Mouse (Mus musculus) myocyte (in vitro differentiated cells): Measurements from ENCODE around the gene Gpr37l1. TPM values are rescaled to one million over a fixed set of nuclear protein-coding genes. Genes with fewer than 3 reads are reported as not detected.
"Not testable (repeated sequence)": the region's sequence is repeated elsewhere in the genome, so short reads cannot be mapped to it uniquely, and the experiment has no call there.

Experiments used
- H3K27me3 ChIP-seq: one replicate; pipeline ENCODE4 v1.6.1; 2011; ENCODE audit not compliant: control insufficient read depth, insufficient read depth, insufficient read length
- H3K36me3 ChIP-seq: one replicate; pipeline ENCODE4 v1.6.1; 2011; ENCODE audit not compliant: control insufficient read depth, insufficient read depth
- H3K4me2 ChIP-seq: one replicate; pipeline ENCODE4 v1.6.1; 2011; ENCODE audit warnings: low read depth, control low read depth
- H3K4me3 ChIP-seq: one replicate; pipeline ENCODE4 v1.5.1; 2011; ENCODE audit warnings: mild to moderate bottlenecking, control low read depth, moderate library complexity
- H3K79me2 ChIP-seq: one replicate; pipeline ENCODE4 v1.6.1; 2011; ENCODE audit not compliant: control insufficient read depth, insufficient read depth
- H3ac ChIP-seq: one replicate; pipeline ENCODE4 v1.6.1; 2011; ENCODE audit not compliant: control insufficient read depth, insufficient read length
- CEBPB ChIP-seq: IDR thresholded peaks from 2 replicates; pipeline ENCODE4 v1.6.1; 2011; ENCODE audit warnings: mild to moderate bottlenecking, moderate library complexity; ENCODE audit not compliant: poor library complexity, insufficient read depth, severe bottlenecking
- E2F4 ChIP-seq: IDR thresholded peaks from one replicate; pipeline ENCODE4 v1.6.1; 2011; ENCODE audit warnings: mild to moderate bottlenecking, control low read depth, moderate library complexity; ENCODE audit not compliant: insufficient read depth
- MAX ChIP-seq: IDR thresholded peaks from one replicate; pipeline ENCODE4 v1.6.1; 2011; ENCODE audit warnings: low read depth, mild to moderate bottlenecking, control low read depth
- MYOD1 ChIP-seq, 3 experiments: IDR thresholded peaks; one replicate each; pipeline ENCODE4 v1.6.1; 2011; ENCODE audit warnings: control low read depth in 2 of 3, low read depth in 2 of 3, mild to moderate bottlenecking in 2 of 3, moderate library complexity in 1 of 3; ENCODE audit not compliant: insufficient read length in 2 of 3, control insufficient read depth in 1 of 3
- MYOG ChIP-seq, 3 experiments: IDR thresholded peaks; one replicate each; pipeline ENCODE4 v1.6.1; 2011; ENCODE audit warnings: control low read depth in 2 of 3, low read depth in 2 of 3, mild to moderate bottlenecking in 2 of 3; ENCODE audit not compliant: insufficient read length in 2 of 3, control insufficient read depth in 1 of 3, insufficient read depth in 1 of 3
- POLR2A ChIP-seq: IDR thresholded peaks from one replicate; pipeline ENCODE4 v1.6.1; 2011; ENCODE audit warnings: low read depth, mild to moderate bottlenecking, control low read depth, moderate library complexity; ENCODE audit not compliant: insufficient read length
- POLR2AphosphoS2 ChIP-seq: IDR thresholded peaks from one replicate; pipeline ENCODE4 v1.6.1; 2011; ENCODE audit warnings: low read depth, control low read depth; ENCODE audit not compliant: insufficient read length
- REST ChIP-seq: IDR thresholded peaks from one replicate; pipeline ENCODE4 v1.6.1; 2011; ENCODE audit warnings: mild to moderate bottlenecking, control low read depth, moderate library complexity; ENCODE audit not compliant: insufficient read depth, insufficient read length
- SRF ChIP-seq: IDR thresholded peaks from one replicate; pipeline ENCODE4 v1.6.1; 2011; ENCODE audit warnings: low read depth; ENCODE audit not compliant: control insufficient read depth, insufficient read length
- TCF12 ChIP-seq: IDR thresholded peaks from one replicate; pipeline ENCODE4 v1.6.1; 2011; ENCODE audit warnings: mild to moderate bottlenecking, control low read depth; ENCODE audit not compliant: poor library complexity, insufficient read depth, severe bottlenecking
- TCF3 ChIP-seq: IDR thresholded peaks from one replicate; pipeline ENCODE4 v1.6.1; 2011; ENCODE audit warnings: low read depth, control low read depth; ENCODE audit not compliant: insufficient read length
- USF1 ChIP-seq: IDR thresholded peaks from one replicate; pipeline ENCODE4 v1.6.1; 2011; ENCODE audit warnings: low read depth, mild to moderate bottlenecking, control low read depth, moderate library complexity
- polyA plus RNA-seq: library from polyadenylated mRNA; unstranded; fragments of >200 nt; fragmentation: generic; extraction: Trizol; gene quantifications from one replicate; pipeline ENCODE4 v1.2.1, GENCODE M21; 2012; ENCODE audit warnings: missing spikeins

Gpr37l1 gene
- polyA plus RNA-seq, 1 experiment = 0.07 TPM

DNA sequence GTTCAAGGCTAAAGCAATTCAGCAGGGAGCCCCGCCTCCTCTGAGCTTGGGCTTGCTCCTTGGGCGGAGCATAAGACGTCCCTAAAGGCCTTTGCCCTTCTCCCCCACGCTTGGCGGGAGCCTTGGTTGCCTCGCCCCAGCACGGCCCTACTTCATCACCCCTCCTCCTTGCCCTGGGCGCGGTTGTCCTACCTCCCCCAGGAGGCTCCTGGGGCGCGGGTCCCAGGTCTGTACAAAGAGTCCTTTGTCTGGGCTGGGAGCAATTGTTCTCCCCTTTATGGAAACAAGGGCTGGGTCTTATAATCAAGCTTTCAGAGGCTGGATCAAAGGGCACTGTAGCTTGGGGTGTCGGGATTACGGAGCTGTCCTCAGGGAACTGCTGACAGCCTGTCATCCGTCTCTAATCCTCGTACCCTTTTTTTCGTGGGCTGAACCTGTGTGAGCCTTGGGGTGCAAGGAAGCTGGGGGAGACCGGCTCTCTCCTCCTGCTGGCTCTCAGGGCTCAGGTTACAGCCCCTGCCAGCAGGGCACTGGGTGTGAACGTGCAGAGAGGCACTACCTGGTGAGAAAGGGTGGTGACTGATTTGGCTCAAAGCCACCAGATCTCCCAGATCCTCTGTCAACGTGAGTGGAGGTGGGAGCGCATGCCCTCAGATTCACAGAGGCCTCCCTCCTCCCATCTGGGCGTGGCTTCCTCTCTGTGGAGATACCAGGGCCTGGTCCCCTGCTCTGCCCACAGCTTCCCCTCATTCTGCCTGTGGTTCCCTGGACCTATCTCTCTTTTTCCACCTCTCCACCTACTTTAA is 31.7 kb upstream of the Gpr37l1 start:
- H3K36me3 ChIP-seq = no peaks in the 10 kb centered on the region
- no peaks in the 10 kb centered on the region for H3K27me3 ChIP-seq
- H3ac ChIP-seq = no peak overlapping the region
- H3K79me2 ChIP-seq = no peaks in the 10 kb centered on the region
- no peak for TF ChIP-seq REST
- TF ChIP-seq TCF12 = no peak
- TF ChIP-seq E2F4 = no peak
- TF ChIP-seq POLR2AphosphoS2 = no peak
- TF ChIP-seq MAX = no peak
- no peak for TF ChIP-seq USF1
- no peak for TF ChIP-seq SRF
- no peak for TF ChIP-seq POLR2A
- TF ChIP-seq CEBPB = no peak
- no peak for TF ChIP-seq MYOD1 (IDR thresholded peaks at IDR 0.05; ENCODE audit: control insufficient read depth in 1 of 3, insufficient read length in 2 of 3, low read depth in 2 of 3)
- TF ChIP-seq TCF3 = no peak
- no peak for TF ChIP-seq MYOG (IDR thresholded peaks at IDR 0.05; ENCODE audit: control insufficient read depth in 1 of 3, insufficient read depth in 1 of 3, insufficient read length in 2 of 3, low read depth in 2 of 3)
- H3K4me2 ChIP-seq = no peak overlapping the region
- no peak overlapping the region for H3K4me3 ChIP-seq

DNA sequence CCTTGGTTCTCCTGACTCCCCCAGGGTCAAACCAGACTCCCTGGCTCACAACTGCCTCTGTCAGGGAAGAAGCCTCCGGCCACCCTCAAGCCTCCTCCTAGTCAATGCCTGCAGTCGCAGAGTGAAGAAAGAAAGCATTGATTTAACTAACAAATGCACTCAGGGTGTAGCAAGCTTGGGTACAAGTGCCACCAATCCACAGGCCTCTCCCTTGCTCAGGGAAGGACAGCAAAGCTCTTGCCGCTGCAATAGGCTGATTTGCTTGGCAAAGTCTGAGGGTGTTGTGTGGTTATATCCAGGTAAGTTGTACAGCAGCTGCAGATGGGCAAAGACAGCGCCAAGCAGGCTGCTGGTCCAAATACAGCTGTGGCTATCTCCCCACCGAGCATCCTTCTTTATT is 30.9 kb upstream of the Gpr37l1 start:
- Histone ChIP-seq H3ac (no peak overlapping the region), H3K36me3 (no peaks in the 10 kb centered on the region), H3K79me2 (no peaks in the 10 kb centered on the region), H3K4me3 (no peak overlapping the region), H3K27me3 (no peaks in the 10 kb centered on the region), H3K4me2 (no peak overlapping the region)
- no peak for TF ChIP-seq MYOD1 (IDR thresholded peaks at IDR 0.05; ENCODE audit: control insufficient read depth in 1 of 3, insufficient read length in 2 of 3, low read depth in 2 of 3)
- TF ChIP-seq TCF12 = no peak
- no peak for TF ChIP-seq REST
- TF ChIP-seq TCF3 = no peak
- no peak for TF ChIP-seq USF1
- TF ChIP-seq MYOG (IDR thresholded peaks at IDR 0.05; ENCODE audit: control insufficient read depth in 1 of 3, insufficient read depth in 1 of 3, insufficient read length in 2 of 3, low read depth in 2 of 3) = no peak
- no peak for TF ChIP-seq MAX
- no peak for TF ChIP-seq POLR2AphosphoS2
- no peak for TF ChIP-seq SRF
- no peak for TF ChIP-seq CEBPB
- TF ChIP-seq POLR2A = no peak
- TF ChIP-seq E2F4 = no peak

DNA sequence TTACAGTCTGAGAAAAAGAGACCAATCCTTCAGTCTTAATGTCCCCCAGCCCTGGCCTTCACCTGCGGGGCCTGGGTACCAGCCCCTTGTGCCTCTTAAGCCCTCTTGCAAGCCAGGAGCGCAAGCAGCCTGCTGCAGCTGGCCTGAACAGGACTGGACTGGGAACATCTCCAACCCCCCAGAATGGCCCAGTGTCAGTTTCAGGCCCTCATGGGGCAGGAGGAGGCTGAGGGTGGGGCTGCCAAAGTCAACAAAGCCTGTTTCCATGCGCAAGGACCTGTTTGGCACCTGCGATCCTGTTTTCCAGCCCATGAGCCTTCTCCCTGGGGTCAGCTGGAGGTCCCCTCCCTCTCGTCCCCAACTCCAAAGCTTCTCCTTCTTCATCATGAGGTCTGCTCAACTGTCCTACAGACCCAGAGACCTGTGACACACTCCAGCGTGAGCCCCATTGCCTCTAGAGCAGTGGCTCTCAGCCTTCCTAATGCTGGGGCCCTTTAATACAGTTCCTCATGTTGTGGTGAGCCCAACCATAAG is 28.5 kb upstream of the Gpr37l1 start:
- H3K79me2 ChIP-seq = no peaks in the 10 kb centered on the region
- TF ChIP-seq TCF12 (no peak), USF1 (no peak), POLR2AphosphoS2 (no peak), E2F4 (no peak), MYOG (IDR thresholded peaks at IDR 0.05; ENCODE audit: control insufficient read depth in 1 of 3, insufficient read depth in 1 of 3, insufficient read length in 2 of 3, low read depth in 2 of 3) (peak in 1 of 3 experiments; percentile 24)
- H3K4me2 ChIP-seq = no peak overlapping the region
- H3K4me3 ChIP-seq = no peak overlapping the region
- no peak overlapping the region for H3ac ChIP-seq
- no peaks in the 10 kb centered on the region for H3K27me3 ChIP-seq
- no peaks in the 10 kb centered on the region for H3K36me3 ChIP-seq

DNA sequence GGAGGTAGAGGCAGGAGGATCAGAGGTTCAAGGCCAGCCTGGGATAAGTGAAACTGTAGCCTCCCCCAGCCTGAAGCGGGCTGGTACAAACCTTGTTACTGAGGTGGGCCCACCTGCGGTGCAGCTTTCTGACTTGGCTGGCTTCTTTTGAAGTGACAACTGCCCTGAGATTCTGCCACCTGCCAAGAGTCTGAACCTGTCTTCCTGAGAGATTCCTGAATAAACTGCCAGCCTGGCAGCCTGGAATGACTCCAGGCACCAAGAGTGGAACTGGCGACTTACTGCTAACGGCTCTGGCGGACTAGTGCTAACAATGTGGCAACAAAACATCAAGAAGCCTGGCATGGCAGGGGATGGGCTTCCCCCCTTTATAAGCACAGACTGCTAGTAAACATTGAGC is 26.9 kb upstream of the Gpr37l1 start:
- H3ac ChIP-seq, H3K36me3 ChIP-seq, H3K4me3 ChIP-seq, H3K27me3 ChIP-seq, H3K79me2 ChIP-seq, H3K4me2 ChIP-seq: not testable (repeated sequence)

DNA sequence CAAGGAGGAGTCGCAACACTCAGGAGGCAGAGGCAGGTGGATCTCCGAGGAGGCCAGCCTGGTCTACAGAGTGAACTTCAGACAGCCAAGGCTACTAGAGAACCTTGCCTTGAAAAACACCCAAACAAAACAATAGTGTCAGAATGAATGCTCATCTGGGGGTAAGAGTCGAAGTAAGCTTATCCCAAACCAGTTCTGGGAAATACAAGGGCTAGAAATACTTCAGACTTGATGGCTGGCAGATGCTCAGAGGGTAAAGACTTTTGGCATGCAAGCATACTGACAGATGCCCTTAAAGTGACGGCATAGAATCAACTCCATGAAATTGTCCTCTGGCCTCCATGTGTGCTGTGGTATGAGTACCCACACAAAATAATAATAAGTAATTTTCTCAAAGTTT is 21.7 kb upstream of the Gpr37l1 start:
- TF ChIP-seq MYOD1 (IDR thresholded peaks at IDR 0.05; ENCODE audit: control insufficient read depth in 1 of 3, insufficient read length in 2 of 3, low read depth in 2 of 3) (no peak), MYOG (IDR thresholded peaks at IDR 0.05; ENCODE audit: control insufficient read depth in 1 of 3, insufficient read depth in 1 of 3, insufficient read length in 2 of 3, low read depth in 2 of 3) (no peak), POLR2AphosphoS2 (no peak), POLR2A (no peak), USF1 (no peak)
- H3K27me3 ChIP-seq = no peaks in the 10 kb centered on the region
- no peaks in the 10 kb centered on the region for H3K79me2 ChIP-seq
- H3K36me3 ChIP-seq = no peaks in the 10 kb centered on the region
- H3K4me2 ChIP-seq = no peak overlapping the region
- no peak overlapping the region for H3K4me3 ChIP-seq
- no peak overlapping the region for H3ac ChIP-seq
